Mouse (Mus musculus): ENCODE data around the gene Prss16.

GRCm38 (mm10) chr13:22050591-22051522 is 41.3 kb upstream of the Prss16 start:
- TF ChIP-seq CTCF (IDR thresholded peaks at IDR 0.05; ENCODE audit: low read depth) (peak; percentile 85), EP300 (optimal IDR thresholded peaks at IDR 0.05) (no peak)

All from stomach, postnatal 0 days (tissue).